Mouse (Mus musculus): ENCODE data around the gene Doc2g. TPM values are rescaled to one million over a fixed set of nuclear protein-coding genes. Genes with fewer than 3 reads are reported as not detected.

Gene Doc2g
- polyA plus RNA-seq, 1 experiment from 2014 or later: 85.2 TPM

GRCm38 (mm10) chr19:3991562-3991961 is 11.6 kb upstream of the Doc2g start:
- no peak overlapping the region for H3K27ac ChIP-seq (replicated peaks in 1 of 2; ENCODE audit: control insufficient read depth in 1 of 2, insufficient read depth in 1 of 2, low read depth in 2 of 2, low read length in 2 of 2)
- no peak overlapping the region for H3K4me2 ChIP-seq (ENCODE audit: low read length)
- H3K27me3 ChIP-seq (ENCODE audit: control insufficient read depth, insufficient read depth, low read length): no peaks in the 10 kb centered on the region
- WGBS: 92% methylated on average over 3 of the region's 3 CpGs
- peaks cover 4 to 8% of the 10 kb centered on the region in 2 experiments for H3K4me1 ChIP-seq (ENCODE audit: control insufficient read depth in 2 of 2, insufficient read depth in 2 of 2, low read length in 2 of 2)
- no peaks in the 10 kb centered on the region for H3K9me3 ChIP-seq (ENCODE audit: control insufficient read depth, low read length)
- no peak overlapping the region for H3K4me3 ChIP-seq (ENCODE audit: control insufficient read depth in 1 of 2, insufficient read depth in 1 of 2, low read depth in 1 of 2, low read length in 2 of 2)
- no peak overlapping the region for H3K9ac ChIP-seq (ENCODE audit: low read length)
- no peak for ATAC-seq (ENCODE audit: insufficient number of reproducible peaks, insufficient read depth, low FRiP score, low read depth)
- H3K36me3 ChIP-seq (ENCODE audit: control insufficient read depth, insufficient read depth, low read length): no peaks in the 10 kb centered on the region

- no peak overlapping the region for H3K27ac ChIP-seq (replicated peaks in 1 of 2; ENCODE audit: control insufficient read depth in 1 of 2, insufficient read depth in 1 of 2, low read depth in 2 of 2, low read length in 2 of 2)
- no peaks in the 10 kb centered on the region for H3K27me3 ChIP-seq (ENCODE audit: control insufficient read depth, insufficient read depth, low read length)
- H3K4me2 ChIP-seq (ENCODE audit: low read length): no peak overlapping the region
- no peak overlapping the region for H3K4me3 ChIP-seq (ENCODE audit: control insufficient read depth in 1 of 2, insufficient read depth in 1 of 2, low read depth in 1 of 2, low read length in 2 of 2)
- no peak for ATAC-seq (ENCODE audit: insufficient number of reproducible peaks, insufficient read depth, low FRiP score, low read depth)
- no peaks in the 10 kb centered on the region for H3K9me3 ChIP-seq (ENCODE audit: control insufficient read depth, low read length)
- peaks cover 0 to 4% of the 10 kb centered on the region in 2 experiments; a peak in 2 of 4 replicates for H3K4me1 ChIP-seq (ENCODE audit: control insufficient read depth in 2 of 2, insufficient read depth in 2 of 2, low read length in 2 of 2)
- 87% methylated on average over 3 of the region's 3 CpGs for WGBS
- H3K36me3 ChIP-seq (ENCODE audit: control insufficient read depth, insufficient read depth, low read length): no peaks in the 10 kb centered on the region
- no peak overlapping the region for H3K9ac ChIP-seq (ENCODE audit: low read length)
Measured at GRCm38 (mm10) chr19:3991966-3992365, 11.1 kb upstream of the Doc2g start.

- WGBS: 45% methylated on average over 5 of the region's 5 CpGs
- H3K9me3 ChIP-seq (ENCODE audit: control insufficient read depth, low read length): no peaks in the 10 kb centered on the region
- no peaks in the 10 kb centered on the region for H3K36me3 ChIP-seq (ENCODE audit: control insufficient read depth, insufficient read depth, low read length)
- H3K4me2 ChIP-seq (ENCODE audit: low read length): no peak within 1 kb of the TSS
- no peak within 1 kb of the TSS for H3K4me3 ChIP-seq (ENCODE audit: control insufficient read depth in 1 of 2, insufficient read depth in 1 of 2, low read depth in 1 of 2, low read length in 2 of 2)
- no peak for ATAC-seq (ENCODE audit: insufficient number of reproducible peaks, insufficient read depth, low FRiP score, low read depth)
- H3K4me1 ChIP-seq (ENCODE audit: control insufficient read depth in 2 of 2, insufficient read depth in 2 of 2, low read length in 2 of 2): no peaks in the 10 kb centered on the region
- no peaks in the 10 kb centered on the region for H3K27me3 ChIP-seq (ENCODE audit: control insufficient read depth, insufficient read depth, low read length)
- no peak within 1 kb of the TSS for H3K9ac ChIP-seq (ENCODE audit: low read length)
- no peak within 1 kb of the TSS for H3K27ac ChIP-seq (replicated peaks in 1 of 2; ENCODE audit: control insufficient read depth in 1 of 2, insufficient read depth in 1 of 2, low read depth in 2 of 2, low read length in 2 of 2)
Measured at GRCm38 (mm10) chr19:3992416-3992815, 10.7 kb upstream of the Doc2g start, which contains the start of gene Tbx10. Gene Tbx10 (plus strand): TSS chr19:3992752.

GRCm38 (mm10) chr19:3994932-3995331 is 8.2 kb upstream of the Doc2g start:
- H3K27me3 ChIP-seq (ENCODE audit: control insufficient read depth, insufficient read depth, low read length): no peaks in the 10 kb centered on the region
- WGBS: 69% methylated on average over 6 of the region's 6 CpGs
- no peak for ATAC-seq (ENCODE audit: insufficient number of reproducible peaks, insufficient read depth, low FRiP score, low read depth)
- H3K4me2 ChIP-seq (ENCODE audit: low read length): no peak overlapping the region
- no peaks in the 10 kb centered on the region for H3K36me3 ChIP-seq (ENCODE audit: control insufficient read depth, insufficient read depth, low read length)
- no peak overlapping the region for H3K27ac ChIP-seq (replicated peaks in 1 of 2; ENCODE audit: control insufficient read depth in 1 of 2, insufficient read depth in 1 of 2, low read depth in 2 of 2, low read length in 2 of 2)
- no peak overlapping the region for H3K4me3 ChIP-seq (ENCODE audit: control insufficient read depth in 1 of 2, insufficient read depth in 1 of 2, low read depth in 1 of 2, low read length in 2 of 2)
- no peak overlapping the region for H3K9ac ChIP-seq (ENCODE audit: low read length)
- no peaks in the 10 kb centered on the region for H3K9me3 ChIP-seq (ENCODE audit: control insufficient read depth, low read length)
- H3K4me1 ChIP-seq (ENCODE audit: control insufficient read depth in 2 of 2, insufficient read depth in 2 of 2, low read length in 2 of 2): peaks cover 2 to 6% of the 10 kb centered on the region in 2 experiments; a peak in 3 of 4 replicates

GRCm38 (mm10) chr19:3995505-3995904 is 7.6 kb upstream of the Doc2g start:
- no peaks in the 10 kb centered on the region for H3K27me3 ChIP-seq (ENCODE audit: control insufficient read depth, insufficient read depth, low read length)
- no peaks in the 10 kb centered on the region for H3K9me3 ChIP-seq (ENCODE audit: control insufficient read depth, low read length)
- 88% methylated on average over 3 of the region's 3 CpGs for WGBS
- H3K36me3 ChIP-seq (ENCODE audit: control insufficient read depth, insufficient read depth, low read length): no peaks in the 10 kb centered on the region
- no peak overlapping the region for H3K4me3 ChIP-seq (ENCODE audit: control insufficient read depth in 1 of 2, insufficient read depth in 1 of 2, low read depth in 1 of 2, low read length in 2 of 2)
- no peak for ATAC-seq (ENCODE audit: insufficient number of reproducible peaks, insufficient read depth, low FRiP score, low read depth)
- peaks cover 2 to 6% of the 10 kb centered on the region in 2 experiments; a peak in 3 of 4 replicates for H3K4me1 ChIP-seq (ENCODE audit: control insufficient read depth in 2 of 2, insufficient read depth in 2 of 2, low read length in 2 of 2)
- no peak overlapping the region for H3K4me2 ChIP-seq (ENCODE audit: low read length)
- H3K9ac ChIP-seq (ENCODE audit: low read length): no peak overlapping the region
- H3K27ac ChIP-seq (replicated peaks in 1 of 2; ENCODE audit: control insufficient read depth in 1 of 2, insufficient read depth in 1 of 2, low read depth in 2 of 2, low read length in 2 of 2): no peak overlapping the region

GRCm38 (mm10) chr19:3996106-3996505 is 7.0 kb upstream of the Doc2g start:
- H3K4me3 ChIP-seq (ENCODE audit: control insufficient read depth in 1 of 2, insufficient read depth in 1 of 2, low read depth in 1 of 2, low read length in 2 of 2): no peak overlapping the region
- no peaks in the 10 kb centered on the region for H3K36me3 ChIP-seq (ENCODE audit: control insufficient read depth, insufficient read depth, low read length)
- ATAC-seq (ENCODE audit: insufficient number of reproducible peaks, insufficient read depth, low FRiP score, low read depth): no peak
- H3K9ac ChIP-seq (ENCODE audit: low read length): no peak overlapping the region
- H3K27me3 ChIP-seq (ENCODE audit: control insufficient read depth, insufficient read depth, low read length): no peaks in the 10 kb centered on the region
- no peak overlapping the region for H3K4me2 ChIP-seq (ENCODE audit: low read length)
- H3K27ac ChIP-seq (replicated peaks in 1 of 2; ENCODE audit: control insufficient read depth in 1 of 2, insufficient read depth in 1 of 2, low read depth in 2 of 2, low read length in 2 of 2): no peak overlapping the region
- H3K9me3 ChIP-seq (ENCODE audit: control insufficient read depth, low read length): no peaks in the 10 kb centered on the region
- H3K4me1 ChIP-seq (ENCODE audit: control insufficient read depth in 2 of 2, insufficient read depth in 2 of 2, low read length in 2 of 2): peaks cover 5 to 10% of the 10 kb centered on the region in 2 experiments
- 73% methylated on average over 7 of the region's 7 CpGs for WGBS

GRCm38 (mm10) chr19:3996747-3997146 is 6.4 kb upstream of the Doc2g start:
- ATAC-seq (ENCODE audit: insufficient number of reproducible peaks, insufficient read depth, low FRiP score, low read depth): no peak
- no peaks in the 10 kb centered on the region for H3K9me3 ChIP-seq (ENCODE audit: control insufficient read depth, low read length)
- no peak overlapping the region for H3K4me2 ChIP-seq (ENCODE audit: low read length)
- no peak overlapping the region for H3K9ac ChIP-seq (ENCODE audit: low read length)
- no peak overlapping the region for H3K27ac ChIP-seq (replicated peaks in 1 of 2; ENCODE audit: control insufficient read depth in 1 of 2, insufficient read depth in 1 of 2, low read depth in 2 of 2, low read length in 2 of 2)
- WGBS: 75% methylated on average over 8 of the region's 8 CpGs
- H3K27me3 ChIP-seq (ENCODE audit: control insufficient read depth, insufficient read depth, low read length): no peaks in the 10 kb centered on the region
- peaks cover 11 to 16% of the 10 kb centered on the region in 2 experiments for H3K4me1 ChIP-seq (ENCODE audit: control insufficient read depth in 2 of 2, insufficient read depth in 2 of 2, low read length in 2 of 2)
- H3K4me3 ChIP-seq (ENCODE audit: control insufficient read depth in 1 of 2, insufficient read depth in 1 of 2, low read depth in 1 of 2, low read length in 2 of 2): no peak overlapping the region
- H3K36me3 ChIP-seq (ENCODE audit: control insufficient read depth, insufficient read depth, low read length): no peaks in the 10 kb centered on the region

GRCm38 (mm10) chr19:3997231-3997630 is 5.9 kb upstream of the Doc2g start:
- H3K4me3 ChIP-seq (ENCODE audit: control insufficient read depth in 1 of 2, insufficient read depth in 1 of 2, low read depth in 1 of 2, low read length in 2 of 2): no peak overlapping the region
- H3K9ac ChIP-seq (ENCODE audit: low read length): no peak overlapping the region
- no peak for ATAC-seq (ENCODE audit: insufficient number of reproducible peaks, insufficient read depth, low FRiP score, low read depth)
- peaks cover 16 to 21% of the 10 kb centered on the region in 2 experiments for H3K4me1 ChIP-seq (ENCODE audit: control insufficient read depth in 2 of 2, insufficient read depth in 2 of 2, low read length in 2 of 2)
- no peak overlapping the region for H3K27ac ChIP-seq (replicated peaks in 1 of 2; ENCODE audit: control insufficient read depth in 1 of 2, insufficient read depth in 1 of 2, low read depth in 2 of 2, low read length in 2 of 2)
- no peak overlapping the region for H3K4me2 ChIP-seq (ENCODE audit: low read length)
- no peaks in the 10 kb centered on the region for H3K9me3 ChIP-seq (ENCODE audit: control insufficient read depth, low read length)
- H3K36me3 ChIP-seq (ENCODE audit: control insufficient read depth, insufficient read depth, low read length): no peaks in the 10 kb centered on the region
- no peaks in the 10 kb centered on the region for H3K27me3 ChIP-seq (ENCODE audit: control insufficient read depth, insufficient read depth, low read length)
- WGBS: 43% methylated on average over 8 of the region's 8 CpGs
